Mouse (Mus musculus): ENCODE measurements at regions not wholly inside any gene's neighbourhood (a gene's known extent, or its start where the extent isn't known, plus 50 kb on each side); places are given as distances from the start of the nearest gene placed in this dataset.
"Not testable (repeated sequence)": the region's sequence is repeated elsewhere in the genome, so short reads cannot be mapped to it uniquely, and the experiment has no call there.

GRCm38 (mm10) chr12:114962105-114962504, 1085.4 kb upstream of the Zfp386 start:
- Histone ChIP-seq H3K4me1 (ENCODE audit: control insufficient read depth, insufficient read depth, low read length) (no peaks in the 10 kb centered on the region), H3K9ac (ENCODE audit: low read depth, low read length) (no peak overlapping the region), H3K36me3 (ENCODE audit: control insufficient read depth, insufficient read depth, low read length) (no peaks in the 10 kb centered on the region), H3K27ac (replicated peaks; ENCODE audit: insufficient read depth, low read depth, low read length) (no peak overlapping the region), H3K79me2 (ENCODE audit: control insufficient read depth, insufficient read depth, low read length) (no peaks in the 10 kb centered on the region), H3K27me3 (ENCODE audit: control insufficient read depth, insufficient read depth, low read length) (no peaks in the 10 kb centered on the region), H3K4me3 (ENCODE audit: insufficient read depth, low read depth, low read length) (no peak overlapping the region)
- DNase-seq (ENCODE audit: extremely low read depth, low read depth, low spot score), result no peak
- WGBS, result 57% methylated on average over 1 of the region's 1 CpGs
- TF ChIP-seq POLR2A (IDR thresholded peaks at IDR 0.05; ENCODE audit: extremely low read depth, insufficient read depth, low read length), result no peak
- no peak for TF ChIP-seq CTCF (IDR thresholded peaks at IDR 0.05; ENCODE audit: low read depth, low read length)

DNA sequence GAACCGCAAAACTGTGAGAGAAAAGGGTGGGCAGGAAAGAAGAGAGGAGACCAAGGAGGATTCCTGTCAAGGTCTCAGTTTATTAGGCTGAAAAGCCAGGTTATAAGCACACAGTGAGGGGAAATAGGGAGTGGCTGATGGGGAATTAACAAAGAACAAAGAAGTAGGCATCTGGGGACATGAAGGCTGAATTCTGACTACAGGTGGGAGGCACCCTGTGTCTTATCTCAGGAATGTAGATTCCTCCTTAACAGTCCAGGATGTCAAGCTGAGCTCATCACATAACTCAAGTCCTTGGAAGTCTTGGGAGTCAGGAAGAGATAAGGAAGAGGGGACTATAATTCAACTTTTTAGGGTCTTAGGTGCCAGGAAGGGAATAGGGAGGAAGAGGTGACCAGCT, 1083.3 kb upstream of the Zfp386 start:
- DNase-seq (ENCODE audit: extremely low read depth, low read depth, low spot score); H3K27ac ChIP-seq (replicated peaks; ENCODE audit: insufficient read depth, low read depth, low read length); H3K36me3 ChIP-seq (ENCODE audit: control insufficient read depth, insufficient read depth, low read length); H3K4me1 ChIP-seq (ENCODE audit: control insufficient read depth, insufficient read depth, low read length); H3K4me3 ChIP-seq (ENCODE audit: insufficient read depth, low read depth, low read length); H3K27me3 ChIP-seq (ENCODE audit: control insufficient read depth, insufficient read depth, low read length); H3K79me2 ChIP-seq (ENCODE audit: control insufficient read depth, insufficient read depth, low read length); H3K9ac ChIP-seq (ENCODE audit: low read depth, low read length): not testable (repeated sequence)
- 83% methylated on average over 1 of the region's 1 CpGs for whole genome bisulfite sequencing

DNA sequence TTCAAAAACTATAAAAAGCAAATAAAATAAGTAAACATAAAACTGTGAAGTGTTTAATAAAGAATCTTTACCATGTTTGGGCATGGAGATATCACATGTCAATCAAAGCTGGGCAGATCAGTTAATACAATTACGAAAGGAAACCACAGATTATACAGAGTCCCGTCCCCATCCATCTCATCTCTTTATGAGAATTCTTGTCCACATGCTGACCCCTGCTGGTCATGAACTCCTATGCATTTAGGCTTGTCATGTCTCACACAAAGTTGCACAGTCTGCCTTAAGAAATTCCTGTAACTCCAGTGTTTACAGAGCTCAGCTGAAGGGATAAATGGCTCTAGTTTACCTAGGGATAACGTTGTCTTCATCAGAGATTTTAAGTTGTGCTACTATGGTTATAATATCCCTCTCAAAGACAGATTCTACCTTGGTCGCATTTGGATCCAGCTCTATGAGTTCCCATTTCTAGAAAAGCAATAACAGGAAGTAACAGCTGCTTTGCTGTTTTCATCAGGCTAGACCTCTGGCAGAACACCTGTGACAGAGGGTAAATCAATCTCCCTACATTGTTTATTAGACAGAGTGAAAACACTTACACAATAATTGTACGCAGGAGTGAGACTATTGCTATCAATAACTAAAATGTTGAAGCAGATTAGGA, 1065.9 kb upstream of the Zfp386 start:
- no peaks in the 10 kb centered on the region for H3K79me2 ChIP-seq (ENCODE audit: control insufficient read depth, insufficient read depth, low read length)
- no peak for TF ChIP-seq POLR2A (IDR thresholded peaks at IDR 0.05; ENCODE audit: extremely low read depth, insufficient read depth, low read length)
- TF ChIP-seq CTCF (IDR thresholded peaks at IDR 0.05; ENCODE audit: low read depth, low read length), result no peak
- WGBS, result 61% methylated on average over 5 of the region's 5 CpGs

GRCm38 (mm10) chr12:114990916-114991315, 1056.6 kb upstream of the Zfp386 start:
- H3K27me3 ChIP-seq (ENCODE audit: control insufficient read depth, insufficient read depth, low read length), result no peaks in the 10 kb centered on the region
- no peaks in the 10 kb centered on the region for H3K36me3 ChIP-seq (ENCODE audit: control insufficient read depth, insufficient read depth, low read length)
- TF ChIP-seq POLR2A (IDR thresholded peaks at IDR 0.05; ENCODE audit: extremely low read depth, insufficient read depth, low read length), result no peak
- TF ChIP-seq CTCF (IDR thresholded peaks at IDR 0.05; ENCODE audit: low read depth, low read length), result no peak
- no peaks in the 10 kb centered on the region for H3K79me2 ChIP-seq (ENCODE audit: control insufficient read depth, insufficient read depth, low read length)
- WGBS, result 93% methylated on average over 1 of the region's 1 CpGs
- H3K27ac ChIP-seq (replicated peaks; ENCODE audit: insufficient read depth, low read depth, low read length), result no peak overlapping the region
- no peak overlapping the region for H3K9ac ChIP-seq (ENCODE audit: low read depth, low read length)
- DNase-seq (ENCODE audit: extremely low read depth, low read depth, low spot score), result peak; percentile 2
- no peaks in the 10 kb centered on the region for H3K4me1 ChIP-seq (ENCODE audit: control insufficient read depth, insufficient read depth, low read length)
- H3K4me3 ChIP-seq (ENCODE audit: insufficient read depth, low read depth, low read length), result no peak overlapping the region

More for the DNA sequence above, 1065.9 kb upstream of the Zfp386 start:
- Histone ChIP-seq H3K27me3 (ENCODE audit: control insufficient read depth, insufficient read depth, low read length) (no peaks in the 10 kb centered on the region), H3K4me1 (ENCODE audit: control insufficient read depth, insufficient read depth, low read length) (no peaks in the 10 kb centered on the region), H3K4me3 (ENCODE audit: insufficient read depth, low read depth, low read length) (no peak overlapping the region), H3K27ac (replicated peaks; ENCODE audit: insufficient read depth, low read depth, low read length) (no peak overlapping the region), H3K9ac (ENCODE audit: low read depth, low read length) (no peak overlapping the region), H3K36me3 (ENCODE audit: control insufficient read depth, insufficient read depth, low read length) (no peaks in the 10 kb centered on the region)
- DNase-seq (ENCODE audit: extremely low read depth, low read depth, low spot score), result peak; percentile 2

DNA sequence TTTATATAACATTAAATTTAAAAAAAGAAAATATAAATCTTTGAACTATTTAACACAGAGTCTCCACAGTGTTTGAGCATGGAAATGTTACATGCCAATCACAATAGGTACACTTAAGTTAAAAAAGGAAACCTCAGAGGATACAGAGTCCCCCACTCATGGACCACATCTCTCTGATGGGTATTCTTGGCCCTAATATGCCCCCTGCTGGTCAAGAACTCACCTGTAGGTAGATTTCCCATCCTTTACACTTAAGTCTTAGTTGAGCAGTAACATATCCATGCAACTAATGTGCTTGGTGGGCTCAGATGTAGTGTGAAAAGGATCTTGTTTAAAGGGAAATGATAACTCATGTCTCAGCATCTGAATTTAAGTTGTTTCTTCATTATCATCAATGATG, 1050.7 kb upstream of the Zfp386 start:
- TF ChIP-seq POLR2A (IDR thresholded peaks at IDR 0.05; ENCODE audit: extremely low read depth, insufficient read depth, low read length) (no peak), CTCF (IDR thresholded peaks at IDR 0.05; ENCODE audit: low read depth, low read length) (no peak)
- DNase-seq (ENCODE audit: extremely low read depth, low read depth, low spot score), result no peak
- H3K27me3 ChIP-seq (ENCODE audit: control insufficient read depth, insufficient read depth, low read length), result no peaks in the 10 kb centered on the region

DNA sequence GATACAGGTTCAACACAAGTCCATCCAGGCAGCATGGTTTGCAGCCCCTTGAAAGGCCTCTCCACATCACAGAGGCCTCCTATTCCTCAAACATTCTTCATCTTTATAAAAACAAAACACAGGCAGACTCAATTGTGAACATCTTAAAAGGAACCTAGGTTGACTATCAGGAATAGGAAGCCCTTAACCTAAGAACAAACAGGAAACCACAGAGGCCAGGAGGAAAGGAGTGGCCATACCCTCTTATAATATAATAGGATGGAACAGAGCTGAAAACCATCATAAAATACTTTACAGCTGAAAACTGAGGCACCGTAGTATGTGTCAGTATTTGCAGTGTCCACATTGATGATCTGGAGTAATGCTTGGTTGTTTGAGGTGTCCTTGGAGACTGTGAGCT, 1044.4 kb upstream of the Zfp386 start:
- H3K27me3 ChIP-seq (ENCODE audit: control insufficient read depth, insufficient read depth, low read length), result no peaks in the 10 kb centered on the region
- no peak for DNase-seq (ENCODE audit: extremely low read depth, low read depth, low spot score)
- 82% methylated on average over 1 of the region's 1 CpGs for WGBS

More for the DNA sequence above, 1050.7 kb upstream of the Zfp386 start:
- Histone ChIP-seq H3K36me3 (ENCODE audit: control insufficient read depth, insufficient read depth, low read length) (no peaks in the 10 kb centered on the region), H3K27ac (replicated peaks; ENCODE audit: insufficient read depth, low read depth, low read length) (no peak overlapping the region), H3K4me1 (ENCODE audit: control insufficient read depth, insufficient read depth, low read length) (no peaks in the 10 kb centered on the region), H3K9ac (ENCODE audit: low read depth, low read length) (no peak overlapping the region), H3K79me2 (ENCODE audit: control insufficient read depth, insufficient read depth, low read length) (no peaks in the 10 kb centered on the region), H3K4me3 (ENCODE audit: insufficient read depth, low read depth, low read length) (no peak overlapping the region)

More for the DNA sequence above, 1044.4 kb upstream of the Zfp386 start:
- no peak for TF ChIP-seq CTCF (IDR thresholded peaks at IDR 0.05; ENCODE audit: low read depth, low read length)
- Histone ChIP-seq H3K4me1 (ENCODE audit: control insufficient read depth, insufficient read depth, low read length) (no peaks in the 10 kb centered on the region), H3K9ac (ENCODE audit: low read depth, low read length) (no peak overlapping the region), H3K4me3 (ENCODE audit: insufficient read depth, low read depth, low read length) (no peak overlapping the region), H3K36me3 (ENCODE audit: control insufficient read depth, insufficient read depth, low read length) (no peaks in the 10 kb centered on the region), H3K27ac (replicated peaks; ENCODE audit: insufficient read depth, low read depth, low read length) (no peak overlapping the region), H3K79me2 (ENCODE audit: control insufficient read depth, insufficient read depth, low read length) (no peaks in the 10 kb centered on the region)
